Mouse (Mus musculus) bone marrow, adult 2 months (tissue): ENCODE results near the gene Trak1.

Source experiments
- CTCF ChIP-seq: fragments of 200-500 bp; IDR thresholded peaks from 2 replicates; pipeline ENCODE4 v1.5.1; 2011; ENCODE audit warnings: low read length, control low read depth; ENCODE audit not compliant: control insufficient read depth, insufficient read depth
- POLR2A ChIP-seq: fragments of 200-500 bp; IDR thresholded peaks from 2 replicates; pipeline ENCODE4 v1.6.1; 2011; ENCODE audit warnings: low read depth, mild to moderate bottlenecking, control low read depth, low read length, borderline replicate concordance; ENCODE audit not compliant: control insufficient read depth

- TF ChIP-seq CTCF (no peak), POLR2A (no peak)
Measured at GRCm38 (mm10) chr9:121366864-121367245, 69.6 kb downstream of the Trak1 start.
